Mouse (Mus musculus) layer of hippocampus, adult 2 months (tissue): ENCODE data around the gene Coq8b. TPM values are rescaled to one million over a fixed set of nuclear protein-coding genes. Genes with fewer than 3 reads are reported as not detected.

Source experiments
- DNase-seq, 2 experiments: peaks; one replicate each; pipeline ENCODE4 v3.0.0; 2022; ENCODE audit warnings: low spot score in 2 of 2
- H3K27ac ChIP-seq: fragments of 200-600 bp; 2 replicates; pipeline ENCODE4 v1.8.1; 2022
- H3K4me3 ChIP-seq: fragments of 200-600 bp; 2 replicates; pipeline ENCODE4 v1.8.1; 2022; ENCODE audit warnings: mild to moderate bottlenecking
- CTCF ChIP-seq: fragments of 200-600 bp; conservative IDR thresholded peaks from 2 replicates; pipeline ENCODE4 v1.8.1; 2022; ENCODE audit warnings: antibody characterized with exemption, mild to moderate bottlenecking, moderate library complexity
- total RNA-seq, 2 experiments: library from RNA; stranded (reverse); gene quantifications; 2 replicates each; pipeline ENCODE4 v1.2.3; 2021

Coq8b gene
- total RNA-seq, 2 experiments from 2014 or later = 36.1 to 37.9 TPM

DNA sequence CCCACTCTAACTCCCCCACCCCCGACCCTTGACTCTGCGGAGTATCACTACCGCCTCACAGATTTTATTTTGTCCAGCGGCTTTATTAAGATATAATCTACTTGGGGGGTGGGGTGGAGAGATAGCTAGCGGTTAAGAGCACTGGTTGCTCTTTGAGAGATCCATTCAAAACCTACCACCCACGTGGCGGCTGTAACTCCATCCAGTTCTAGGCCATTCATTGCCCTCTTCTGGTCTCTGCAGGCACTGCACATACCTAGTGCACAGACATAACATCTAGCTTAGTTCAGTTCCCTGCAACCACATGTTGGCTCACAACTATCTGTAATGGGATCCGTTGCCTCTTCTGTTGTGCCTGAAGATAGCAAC, 52.9 kb downstream of the Coq8b start:
- TF ChIP-seq CTCF = peak; percentile 83
- DNase-seq = peak in 1 of 2 experiments; percentile 58
- Histone ChIP-seq H3K4me3 (no peak overlapping the region), H3K27ac (no peak overlapping the region)

DNA sequence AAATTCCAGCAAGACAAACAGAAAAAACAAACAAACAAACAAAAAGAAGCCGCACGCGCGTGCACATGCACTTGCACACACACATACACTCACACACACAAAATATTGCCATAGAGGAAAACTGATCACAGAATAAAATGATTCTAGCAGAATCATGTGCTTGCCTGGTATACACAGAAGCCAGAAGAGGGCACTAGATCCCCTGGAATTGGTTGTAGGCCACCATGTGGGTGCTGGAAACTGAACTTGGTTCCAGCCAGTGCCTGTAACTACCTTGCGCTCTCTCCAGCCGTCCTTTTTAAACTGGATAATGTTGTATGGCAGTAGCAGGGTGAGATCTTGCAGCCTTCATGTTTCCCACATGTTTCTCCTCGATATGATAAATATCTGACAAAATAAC, 55.9 kb downstream of the Coq8b start:
- Histone ChIP-seq H3K27ac (no peak overlapping the region), H3K4me3 (no peak overlapping the region)
- DNase-seq = no peak
- peak; percentile 20; the same call in 1 of the 2 replicates for TF ChIP-seq CTCF

GRCm38 (mm10) chr7:27290555-27290954, 57.7 kb downstream of the Coq8b start:
- no peak for DNase-seq
- TF ChIP-seq CTCF = peak; percentile 33
- Histone ChIP-seq H3K27ac (no peak overlapping the region), H3K4me3 (no peak overlapping the region)

- Histone ChIP-seq H3K27ac (peak overlapping the region; percentile 55; the same call in 1 of the 2 replicates), H3K4me3 (no peak overlapping the region)
- no peak for DNase-seq
- TF ChIP-seq CTCF = no peak
Observed at GRCm38 (mm10) chr7:27291795-27292466, 59.1 kb downstream of the Coq8b start.

DNA sequence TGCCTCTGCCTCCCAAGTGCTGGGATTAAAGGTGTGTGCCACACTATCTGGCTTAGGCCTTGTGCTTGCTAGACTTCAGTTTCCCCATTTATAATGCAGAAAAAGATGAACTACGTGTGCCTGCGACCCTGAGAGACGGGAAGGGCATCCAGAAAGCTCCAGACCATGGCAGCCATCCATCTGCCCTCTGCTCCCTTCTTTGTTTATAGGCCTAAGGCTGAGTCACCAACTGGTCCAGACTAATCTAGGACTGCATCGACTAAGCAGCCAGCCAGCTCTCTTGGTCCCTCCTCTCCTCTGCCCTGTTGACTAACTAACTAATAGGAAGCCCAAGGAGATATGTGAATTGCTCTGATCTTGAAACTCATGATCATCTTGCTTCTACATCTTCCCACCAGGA, 63.1 kb downstream of the Coq8b start:
- no peak overlapping the region for H3K27ac ChIP-seq
- no peak for DNase-seq
- no peak overlapping the region for H3K4me3 ChIP-seq
- no peak for TF ChIP-seq CTCF

GRCm38 (mm10) chr7:27296518-27296917, 63.7 kb downstream of the Coq8b start:
- Histone ChIP-seq H3K4me3 (no peak overlapping the region), H3K27ac (no peak overlapping the region)
- peak; percentile 18 for TF ChIP-seq CTCF
- no peak for DNase-seq

GRCm38 (mm10) chr7:27298033-27298610, 65.3 kb downstream of the Coq8b start:
- no peak for DNase-seq
- TF ChIP-seq CTCF = no peak
- Histone ChIP-seq H3K27ac (no peak overlapping the region), H3K4me3 (no peak overlapping the region)

DNA sequence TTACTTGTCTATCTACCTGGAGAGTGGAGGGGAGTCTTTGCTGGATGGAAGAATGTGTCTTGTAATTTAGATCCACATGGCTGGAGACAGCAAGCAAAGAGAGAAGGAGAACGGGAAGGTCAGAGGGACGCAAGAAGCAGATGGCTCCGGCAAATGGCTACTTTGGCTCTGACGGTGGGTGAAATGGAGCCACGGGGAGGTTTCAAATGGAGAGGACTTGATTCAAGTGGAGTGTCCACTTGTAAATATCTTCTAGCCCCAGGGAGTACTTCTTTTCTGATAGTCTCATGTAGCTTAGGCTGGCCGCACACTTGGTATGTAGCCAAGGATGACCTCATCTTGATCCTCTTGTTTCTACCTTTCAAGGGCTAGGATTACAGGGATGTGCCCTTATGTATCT, 66.0 kb downstream of the Coq8b start:
- DNase-seq = no peak
- H3K4me3 ChIP-seq = no peak overlapping the region
- no peak for TF ChIP-seq CTCF
- H3K27ac ChIP-seq = no peak overlapping the region

DNA sequence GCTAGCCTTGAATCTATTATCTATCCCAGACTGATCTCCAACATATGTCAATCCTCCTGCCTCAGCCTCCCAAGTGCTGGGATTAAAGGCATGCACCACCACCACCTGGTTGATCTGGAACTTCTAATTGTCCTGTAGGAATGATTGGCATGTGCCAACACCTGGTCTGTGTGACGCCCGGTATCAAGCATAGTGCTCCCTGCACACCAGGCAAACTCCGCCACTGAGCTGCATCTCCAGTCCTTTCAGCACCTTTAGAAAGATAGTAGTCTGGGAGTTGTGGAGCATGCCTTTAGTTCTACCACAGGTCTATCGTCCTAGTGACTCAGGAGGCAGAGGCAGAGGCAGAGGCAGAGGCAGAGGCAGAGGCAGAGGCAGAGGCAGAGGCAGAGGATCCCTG, 67.5 kb downstream of the Coq8b start:
- H3K27ac ChIP-seq = no peak overlapping the region
- no peak for DNase-seq
- no peak overlapping the region for H3K4me3 ChIP-seq
- TF ChIP-seq CTCF = no peak

- DNase-seq = no peak
- H3K27ac ChIP-seq = no peak overlapping the region
- H3K4me3 ChIP-seq = no peak overlapping the region
- TF ChIP-seq CTCF = no peak
Observed at GRCm38 (mm10) chr7:27300801-27301200, 68.0 kb downstream of the Coq8b start.

DNA sequence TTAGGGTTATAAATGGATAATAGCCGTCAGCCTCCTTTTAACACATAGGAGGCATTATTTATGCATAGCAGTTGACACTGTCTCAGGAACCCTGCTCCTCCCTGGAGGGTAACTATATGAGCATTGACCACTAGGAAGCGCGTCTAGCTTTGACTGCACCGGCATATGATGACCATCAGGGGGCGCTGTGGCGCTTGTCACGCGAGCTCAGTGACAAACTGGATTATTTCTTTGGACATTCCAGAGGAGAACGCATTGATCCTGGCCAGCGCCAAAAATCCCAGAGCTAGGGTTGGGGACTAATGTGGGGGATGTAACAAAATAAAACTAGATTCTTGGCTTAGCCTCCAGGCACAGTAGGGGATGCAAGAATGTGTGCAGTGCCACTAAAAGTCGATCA, 69.3 kb downstream of the Coq8b start:
- Histone ChIP-seq H3K4me3 (no peak overlapping the region), H3K27ac (no peak overlapping the region)
- TF ChIP-seq CTCF = peak; percentile 100
- DNase-seq = peak; percentile 53 to 83

DNA sequence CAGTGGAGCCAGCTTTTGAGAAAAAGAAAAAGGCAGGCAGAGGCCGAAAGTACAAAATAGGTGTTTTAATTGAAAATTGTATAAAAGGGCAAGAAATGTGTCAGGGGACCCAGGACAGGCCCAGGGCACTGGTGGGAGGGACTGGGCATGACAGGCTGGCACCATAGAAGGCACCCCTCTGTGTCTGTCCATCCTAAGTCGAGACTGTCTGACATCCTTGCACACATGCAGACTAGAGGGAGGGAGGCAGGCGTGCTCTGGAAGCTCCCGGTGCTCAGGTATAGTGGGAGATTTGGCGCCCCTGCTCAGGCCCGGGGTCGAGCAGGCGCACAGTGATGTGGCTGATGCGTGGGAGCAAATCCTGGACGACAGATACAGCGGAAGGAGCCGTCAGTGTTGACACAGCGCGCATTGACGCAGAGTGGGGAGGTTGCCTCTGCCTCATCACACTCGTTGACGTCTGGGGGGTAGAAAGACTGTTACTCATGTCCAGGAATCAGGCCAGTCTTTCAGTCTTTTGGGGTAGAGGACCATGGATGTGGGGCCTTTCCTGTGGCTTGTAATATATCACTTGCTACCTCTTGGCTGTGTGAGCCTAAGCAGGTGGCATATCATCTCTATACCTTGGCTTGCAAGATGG, 72.4 kb downstream of the Coq8b start:
- no peak for DNase-seq
- no peak overlapping the region for H3K27ac ChIP-seq
- no peak for TF ChIP-seq CTCF
- no peak overlapping the region for H3K4me3 ChIP-seq

DNA sequence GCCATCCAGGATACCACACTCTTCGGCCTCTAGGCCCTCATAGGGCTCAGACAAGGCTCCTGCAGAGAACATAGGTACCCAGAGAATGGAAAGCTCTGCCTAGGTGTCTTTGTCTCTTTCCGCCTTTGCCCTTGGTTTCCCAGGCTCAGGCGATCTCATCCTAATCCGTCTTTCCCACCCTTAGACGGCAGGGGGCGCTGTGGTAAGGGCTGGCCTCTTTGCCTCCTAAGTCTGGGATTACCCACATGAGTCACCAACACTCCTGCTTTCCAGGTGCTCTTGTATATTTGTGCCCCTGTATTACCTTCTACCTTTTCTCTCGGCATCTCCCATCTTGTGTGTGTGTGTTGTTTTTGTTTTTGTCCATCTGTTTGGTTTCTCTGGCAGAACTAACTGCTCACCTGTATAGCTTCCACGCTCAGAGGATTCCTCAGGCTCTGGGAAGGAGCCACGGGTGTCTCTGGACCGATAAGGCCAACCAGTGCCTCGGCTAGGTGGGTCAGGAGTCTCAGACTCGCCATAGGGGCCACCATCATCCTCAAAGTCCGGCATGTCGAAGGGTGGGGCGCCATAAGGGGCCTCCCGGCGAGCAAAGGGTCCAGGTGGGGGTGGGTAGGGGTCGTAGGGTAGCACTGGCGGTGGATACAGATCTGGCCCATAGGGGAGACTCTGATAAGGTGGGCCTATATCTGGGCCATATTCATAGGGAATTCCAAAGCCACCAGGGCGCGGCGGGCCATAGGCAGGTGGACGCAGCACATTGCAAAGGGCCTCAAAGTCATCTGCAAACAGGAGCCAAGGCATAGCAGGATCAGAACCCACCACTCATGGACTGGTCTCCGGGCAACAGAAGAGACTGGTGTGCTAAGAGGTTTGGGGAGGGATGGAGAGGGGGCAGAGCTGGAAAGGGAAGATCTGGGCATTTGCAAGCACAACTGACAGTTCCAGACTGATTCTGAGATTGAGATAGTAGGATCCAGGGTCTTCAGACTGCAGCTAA, 73.6 kb downstream of the Coq8b start:
- Histone ChIP-seq H3K4me3 (no peak overlapping the region), H3K27ac (no peak overlapping the region)
- peak; percentile 82 for TF ChIP-seq CTCF
- DNase-seq = peak in 1 of 2 experiments; percentile 45
